Mouse (Mus musculus) embryonic fibroblast, embryonic 13.5 days (primary cell): Measurements from ENCODE around the gene Cerk.

Experiments used
- CTCF ChIP-seq: IDR thresholded peaks from 2 replicates; pipeline ENCODE4 v1.5.1; 2011; ENCODE audit warnings: mild to moderate bottlenecking, control low read depth, low read length, moderate library complexity, borderline replicate concordance; ENCODE audit not compliant: insufficient read depth
- POLR2A ChIP-seq: IDR thresholded peaks from 2 replicates; pipeline ENCODE4 v1.6.1; 2011; ENCODE audit warnings: low read depth, mild to moderate bottlenecking, control low read depth, low read length, moderate library complexity

DNA sequence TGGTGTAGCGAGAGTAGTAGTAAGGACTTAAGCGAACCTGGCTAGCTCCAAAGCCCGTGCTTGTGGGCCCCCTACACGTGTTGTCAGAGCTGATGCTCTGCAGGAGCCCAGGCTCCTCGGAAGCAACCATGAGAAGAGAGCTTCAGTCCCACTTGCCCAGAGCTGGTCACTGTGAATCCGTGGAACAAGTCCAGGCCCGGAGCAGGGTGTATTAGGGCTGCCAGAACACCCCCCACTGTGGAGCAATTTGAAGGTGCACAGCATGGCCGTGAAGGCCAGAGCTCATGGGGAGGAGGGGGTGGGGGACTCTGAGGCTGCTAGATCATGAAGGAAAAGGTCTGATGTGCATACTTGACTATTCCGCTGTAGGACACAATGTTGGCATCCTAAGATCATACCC is 84.4 kb downstream of the Cerk start:
- TF ChIP-seq POLR2A (no peak), CTCF (no peak)
